Mouse (Mus musculus) adrenal gland, postnatal 4 days (tissue): ENCODE data around the gene Dync1i1. TPM values are rescaled to one million over a fixed set of nuclear protein-coding genes. Genes with fewer than 3 reads are reported as not detected.

Experiments used
- DNase-seq, 2 experiments: peaks; one replicate each; pipeline ENCODE4 v3.0.0; 2021 to 2022; ENCODE audit warnings: low spot score in 2 of 2, mixed read lengths in 2 of 2
- total RNA-seq, 2 experiments: library from RNA; stranded (reverse); gene quantifications; 2 replicates each; pipeline ENCODE4 v1.2.3; 2021

Gene Dync1i1
- total RNA-seq, 2 experiments from 2014 or later, result 2.4 to 2.8 TPM

GRCm38 (mm10) chr6:5854048-5854836 is 128.8 kb downstream of the Dync1i1 start:
- no peak for DNase-seq

DNA sequence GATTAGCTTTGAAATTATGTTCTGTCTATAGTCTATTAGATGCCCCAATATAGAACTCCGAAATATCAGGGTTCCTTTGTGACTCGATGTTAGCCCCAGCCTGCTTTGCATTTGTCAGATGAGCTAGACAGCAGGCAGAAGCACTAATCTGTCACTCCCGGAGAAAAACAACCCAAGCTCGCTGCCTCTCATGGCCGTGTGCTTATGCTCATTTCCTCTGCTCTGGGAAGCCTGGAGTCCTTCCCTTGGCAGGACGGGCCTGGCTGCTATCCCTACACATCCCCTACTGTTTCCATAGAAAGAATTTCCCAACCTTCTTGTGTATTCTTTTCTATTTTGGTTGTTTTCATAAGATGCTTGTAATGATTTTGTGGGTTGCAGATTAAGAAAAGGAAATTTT is 130.1 kb downstream of the Dync1i1 start:
- no peak for DNase-seq

DNA sequence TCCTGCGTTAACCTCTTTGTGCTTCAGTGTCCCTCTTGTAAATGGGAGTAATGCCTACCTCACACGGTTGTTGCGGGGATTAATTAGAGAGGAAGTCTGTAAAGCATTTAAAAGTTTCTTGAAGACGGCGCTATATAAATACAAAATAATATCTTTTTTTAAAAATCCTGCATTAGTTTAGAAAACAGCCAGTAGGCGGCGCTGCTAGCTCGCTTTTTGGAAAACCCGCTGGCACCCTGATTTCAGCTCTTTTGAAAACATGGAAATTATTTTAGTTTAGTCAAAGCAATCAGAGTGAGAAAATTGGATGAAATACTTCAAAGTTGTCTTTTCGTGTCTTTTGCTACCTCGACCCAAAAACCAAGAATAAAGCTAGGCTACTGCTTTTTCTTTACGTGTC is 132.9 kb downstream of the Dync1i1 start:
- DNase-seq, result no peak

DNA sequence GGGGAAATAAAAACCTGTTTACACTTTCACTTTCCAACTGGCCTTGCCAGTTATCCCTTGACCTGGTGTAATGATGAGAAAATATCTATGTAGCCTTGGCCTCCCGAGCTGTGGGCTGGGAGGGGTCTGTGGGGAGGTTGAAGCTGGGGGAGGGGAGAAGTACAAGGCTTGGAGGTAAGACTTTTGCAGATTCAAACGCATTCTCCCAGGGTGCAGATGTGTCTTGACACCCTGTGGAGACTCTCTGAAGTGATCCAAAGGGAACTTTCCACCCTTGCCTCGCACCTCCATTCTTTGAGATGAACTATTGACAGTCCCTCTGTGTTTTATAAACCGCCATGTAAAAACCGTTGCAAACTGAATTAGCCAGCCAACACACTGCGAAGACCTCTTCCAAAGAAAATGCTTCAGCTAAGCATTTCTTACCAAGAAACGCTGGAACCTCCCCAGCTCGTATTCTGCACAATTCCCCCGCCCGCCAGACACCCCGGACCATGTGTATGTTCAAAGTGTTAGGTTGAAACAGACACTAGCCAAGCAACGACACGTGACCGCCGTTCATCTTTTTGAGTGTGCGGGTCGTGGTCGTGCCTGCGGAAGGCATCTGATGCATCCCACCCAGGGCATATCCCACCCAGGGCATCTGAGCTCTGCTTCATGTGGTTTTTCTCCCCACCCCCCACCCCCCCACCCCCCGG is 133.6 kb downstream of the Dync1i1 start:
- no peak for DNase-seq

DNA sequence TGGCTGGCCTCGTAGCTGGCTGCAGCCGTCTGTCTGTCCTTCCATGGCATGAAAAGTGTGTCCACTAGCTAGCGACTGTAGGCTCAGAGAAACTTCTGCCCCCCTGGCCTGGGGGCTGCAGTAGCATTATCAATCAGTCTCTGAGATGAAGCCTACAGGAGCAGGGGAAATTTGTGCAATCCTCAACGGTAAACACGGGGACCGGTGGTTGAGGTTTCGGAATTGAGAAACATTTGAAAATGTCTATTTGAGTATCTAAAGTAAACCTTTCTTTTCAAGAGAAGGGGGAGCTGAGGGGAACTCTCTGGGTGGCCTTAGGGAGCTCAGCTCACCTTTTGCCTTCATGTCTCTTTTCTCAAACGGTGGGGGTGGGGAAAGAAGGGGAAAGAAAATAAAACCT is 134.2 kb downstream of the Dync1i1 start:
- DNase-seq, result no peak

DNA sequence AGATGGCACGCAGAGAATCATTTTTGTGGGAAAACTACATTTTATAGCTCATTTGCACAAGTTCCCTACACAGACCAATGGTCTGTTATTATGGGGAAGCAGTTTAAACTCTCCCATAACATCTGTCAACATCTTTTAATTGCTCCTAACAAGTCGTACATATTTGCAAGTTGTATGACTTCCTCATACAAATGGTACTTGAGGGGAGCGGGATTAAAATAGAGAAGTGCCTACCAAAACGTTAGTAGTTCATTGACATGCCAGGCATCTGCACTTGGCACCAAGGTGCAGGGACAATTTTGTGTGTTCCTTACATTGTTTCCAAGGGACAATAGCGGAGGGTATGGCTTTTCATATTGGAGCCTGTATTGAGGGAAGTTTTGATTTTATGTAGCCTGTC is 140.7 kb downstream of the Dync1i1 start:
- no peak for DNase-seq

- no peak for DNase-seq
Measured at GRCm38 (mm10) chr6:5867221-5867620, 141.8 kb downstream of the Dync1i1 start.

- DNase-seq, result no peak
Measured at GRCm38 (mm10) chr6:5871060-5871459, 145.6 kb downstream of the Dync1i1 start.

DNA sequence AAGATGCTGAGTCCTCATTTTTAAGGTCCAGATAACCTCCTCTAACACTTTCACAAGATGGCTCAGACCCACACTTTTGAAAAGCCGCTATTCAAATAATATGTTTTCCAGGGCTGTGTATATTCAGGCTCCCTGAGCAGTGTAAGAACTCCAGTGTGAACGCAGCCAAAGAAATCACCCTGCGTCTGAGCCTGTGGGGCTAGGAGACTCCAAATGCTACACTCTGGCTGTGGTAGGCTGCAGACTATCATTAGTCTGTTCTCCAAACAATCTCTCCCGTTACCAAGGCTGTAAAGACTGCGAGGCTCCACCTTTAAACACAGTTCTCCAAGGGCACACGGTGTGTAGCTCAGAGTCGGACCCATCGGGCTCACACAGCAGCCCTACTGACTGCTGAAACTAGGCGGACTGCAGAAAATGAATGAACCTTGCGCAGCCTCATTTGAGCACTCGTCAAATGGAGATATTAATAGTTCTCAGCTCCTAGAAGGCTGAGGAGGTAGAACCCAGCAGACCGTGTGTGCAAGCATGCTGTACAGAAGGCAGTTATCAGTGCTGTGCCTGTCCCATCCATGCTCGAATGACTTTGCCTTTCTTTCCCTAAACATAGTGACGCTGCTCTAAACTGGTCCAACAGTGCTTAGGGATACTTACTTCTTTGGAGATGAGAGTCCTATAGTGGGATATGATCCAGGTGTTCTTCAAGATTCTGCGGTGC is 146.3 kb downstream of the Dync1i1 start:
- DNase-seq, result no peak

GRCm38 (mm10) chr6:5889341-5889740 is 163.9 kb downstream of the Dync1i1 start:
- DNase-seq, result no peak

GRCm38 (mm10) chr6:5911295-5911694 is 185.9 kb downstream of the Dync1i1 start:
- DNase-seq, result no peak

DNA sequence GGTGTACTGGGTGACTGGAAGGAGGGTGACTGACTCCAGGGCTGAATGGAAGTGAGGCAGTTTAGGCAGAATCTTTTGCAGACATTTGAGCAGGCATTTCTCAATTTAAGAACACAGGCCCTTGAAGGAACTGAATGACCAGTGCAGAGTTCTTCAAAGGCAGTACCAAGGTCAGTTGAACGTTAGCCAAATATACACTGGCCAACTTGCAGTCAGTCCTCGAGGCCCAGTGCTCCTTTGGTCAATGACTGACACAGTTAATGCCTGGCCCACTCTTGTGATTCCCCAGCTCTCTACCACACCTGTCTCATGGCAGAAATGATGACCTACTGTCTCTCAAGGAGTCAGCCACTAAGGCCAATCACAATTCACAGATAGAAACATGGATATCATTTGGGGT is 189.6 kb downstream of the Dync1i1 start:
- no peak for DNase-seq

GRCm38 (mm10) chr6:5920670-5921069 is 195.2 kb downstream of the Dync1i1 start:
- DNase-seq, result no peak

- DNase-seq, result no peak
Measured at GRCm38 (mm10) chr6:5922676-5923075, 197.2 kb downstream of the Dync1i1 start.

DNA sequence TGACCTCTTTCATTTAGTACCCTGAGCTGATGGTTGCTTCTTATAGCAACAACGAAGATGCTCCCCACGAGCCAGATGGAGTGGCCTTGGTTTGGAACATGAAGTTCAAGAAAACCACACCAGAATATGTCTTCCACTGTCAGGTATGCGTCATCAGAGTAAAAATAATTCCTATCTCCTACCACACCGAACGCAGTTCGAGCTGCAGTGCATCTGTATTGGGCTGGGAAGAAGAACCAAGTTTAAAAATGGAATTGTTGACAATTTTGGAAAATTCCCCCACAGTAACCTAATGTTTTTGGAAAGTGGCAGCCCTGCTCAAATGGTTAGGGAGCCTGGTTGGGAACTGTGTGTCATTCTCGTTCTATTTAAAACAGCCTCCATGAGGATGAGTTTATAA is 197.7 kb downstream of the Dync1i1 start:
- no peak for DNase-seq

DNA sequence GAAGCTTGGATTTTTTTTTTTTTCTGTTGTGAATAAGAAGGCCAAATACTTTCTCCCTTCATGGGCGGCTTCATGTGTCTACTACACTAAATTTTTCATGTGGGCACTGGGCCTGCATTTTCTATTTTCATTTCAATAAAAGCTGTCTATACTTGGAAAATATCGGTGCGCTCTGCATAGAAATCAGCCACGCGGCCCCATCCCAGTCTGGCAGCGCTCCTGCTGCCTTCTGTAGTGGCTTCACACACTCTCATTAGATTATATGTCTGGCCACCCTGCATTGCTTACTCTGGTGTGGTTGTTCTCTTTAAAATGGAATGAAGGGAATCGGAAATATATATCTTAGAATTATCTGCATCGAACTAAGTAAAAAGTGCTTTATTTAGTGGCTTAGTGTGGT is 204.7 kb downstream of the Dync1i1 start:
- no peak for DNase-seq

GRCm38 (mm10) chr6:5935587-5936353 is 210.3 kb downstream of the Dync1i1 start:
- no peak for DNase-seq

DNA sequence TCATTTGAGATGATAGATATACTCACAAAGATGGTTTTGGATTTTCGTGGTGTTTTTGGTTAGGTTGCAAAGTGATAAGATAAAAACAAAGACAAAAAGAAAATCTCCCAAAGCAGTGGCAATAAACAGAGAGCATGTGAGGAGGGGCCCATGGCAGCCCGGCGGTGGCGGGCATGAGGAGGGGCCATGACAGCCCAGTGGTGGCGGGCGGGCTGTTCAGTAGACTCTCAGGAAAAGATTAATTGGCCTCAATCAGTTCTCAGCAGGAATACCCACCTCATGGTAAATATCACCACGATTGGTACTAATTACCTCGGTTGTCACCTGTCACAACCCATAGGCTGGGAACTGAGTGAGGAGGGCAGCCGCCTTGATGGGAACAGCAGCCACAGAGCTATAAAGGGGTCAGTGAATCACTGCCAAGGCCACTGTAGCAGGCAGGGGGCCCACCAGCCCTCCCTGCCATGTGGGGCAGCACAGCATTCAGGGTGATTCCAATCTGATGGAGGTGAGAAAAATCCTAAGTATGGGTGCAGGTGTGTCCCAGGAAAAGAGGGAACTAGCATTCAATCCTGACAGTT is 224.5 kb downstream of the Dync1i1 start:
- no peak for DNase-seq

DNA sequence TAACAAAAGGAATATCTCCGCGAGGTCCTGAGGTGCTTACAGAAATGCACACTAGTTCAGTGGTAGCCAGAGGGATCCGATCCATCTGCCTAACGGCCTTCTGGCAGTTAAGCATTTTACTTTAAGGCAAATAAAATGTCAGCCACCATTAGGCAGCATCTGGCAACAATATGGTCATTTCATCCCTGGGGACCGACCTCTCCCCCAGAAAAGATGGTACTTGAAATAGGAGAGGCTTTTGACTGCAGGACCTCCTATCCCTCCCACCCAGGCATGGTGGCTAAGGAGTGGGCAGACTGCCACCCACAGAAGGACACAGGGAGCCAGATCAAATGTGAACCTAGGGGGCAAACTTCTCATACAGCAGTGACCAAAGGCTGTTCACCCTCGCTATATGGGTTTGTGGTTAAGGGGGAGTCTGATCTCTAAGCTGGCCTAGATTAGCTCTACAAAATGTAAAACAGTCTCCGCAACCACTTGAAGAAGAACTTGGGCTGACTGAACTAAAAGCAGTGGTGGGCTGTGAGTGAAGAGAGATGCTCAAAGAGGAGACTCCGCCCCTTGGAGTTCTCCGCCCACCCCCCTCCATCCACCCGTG is 231.0 kb downstream of the Dync1i1 start:
- no peak for DNase-seq

- no peak for DNase-seq
Measured at GRCm38 (mm10) chr6:5960728-5961127, 235.3 kb downstream of the Dync1i1 start.

DNA sequence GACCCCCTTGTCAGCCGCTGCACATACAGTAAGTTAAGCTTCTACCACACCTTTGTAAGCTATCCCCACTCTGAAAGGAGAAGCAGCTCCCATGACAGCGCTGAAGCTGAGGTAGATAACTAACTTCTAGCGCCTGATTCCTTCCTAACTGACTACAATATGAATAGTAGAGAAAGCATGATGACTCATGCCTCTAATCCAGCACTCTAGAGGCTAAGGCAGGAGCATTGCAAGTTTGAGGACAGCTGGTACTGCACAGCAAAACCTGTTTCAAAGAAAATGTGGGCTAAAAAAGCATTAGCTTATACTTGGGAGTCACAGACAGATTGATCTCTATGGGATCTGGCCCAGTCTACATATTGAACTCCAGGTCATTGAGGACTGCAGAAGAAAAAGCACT is 236.5 kb downstream of the Dync1i1 start:
- no peak for DNase-seq
